Comparison of ENCODE assay signal across 45 mouse cellular contexts in the genomic region with DNA sequence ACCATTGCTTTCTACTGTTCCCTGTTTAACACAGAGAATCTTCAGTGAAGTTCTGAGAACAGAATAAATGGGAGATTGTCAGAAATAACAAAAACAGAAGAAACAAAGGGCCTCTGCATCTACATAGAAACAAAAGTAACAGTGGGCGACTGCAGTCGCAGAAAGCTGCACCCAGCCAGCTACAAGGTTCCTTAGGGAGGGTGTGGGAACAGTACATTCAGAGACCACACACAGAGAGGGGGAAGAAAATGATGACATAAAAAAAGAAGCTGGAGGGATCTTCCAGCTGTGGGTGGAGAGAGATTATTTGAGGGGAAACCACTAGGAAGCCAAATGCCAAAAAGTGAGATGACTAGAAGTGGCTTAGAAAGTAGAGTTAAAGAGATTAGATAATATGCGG. TPM values are rescaled to one million over a fixed set of nuclear protein-coding genes. Genes with fewer than 3 reads are reported as not detected.
DNase-seq lines count a peak whose midpoint lies in the region; TF ChIP-seq lines count a peak whose summit lies in the region.
"Had no signal": no experiment of that assay in that cellular context is flagged by ENCODE, and none has a peak within 500 bp of the region (broad histone marks: within the 10 kb centered on the region; RNA-seq: fewer than 3 reads in every experiment).

No protein-coding gene starts in this region.

- no peak overlapping the region for H3K9ac ChIP-seq in heart, adult 2 months (ENCODE audit: low read depth, low read length)
- H3K9ac ChIP-seq: embryonic facial prominence, embryonic 15.5 days; forebrain, embryonic 12.5 days; forebrain, postnatal 0 days; heart, embryonic 13.5 days; hindbrain, embryonic 15.5 days; kidney, embryonic 15.5 days; limb, embryonic 13.5 days; neural tube, embryonic 15.5 days had no signal

- H3K27me3 ChIP-seq in heart, adult 2 months (ENCODE audit: control insufficient read depth, insufficient read depth, low read length), result no peaks in the 10 kb centered on the region; the same call in 1 of the 2 replicates
- H3K27me3 ChIP-seq: embryonic facial prominence, embryonic 15.5 days; forebrain, embryonic 12.5 days; heart, embryonic 13.5 days; hindbrain, embryonic 15.5 days; kidney, embryonic 15.5 days; limb, embryonic 13.5 days; megakaryocyte, embryonic 14.5 days; neural tube, embryonic 15.5 days; Patski had no signal

- no peak overlapping the region for H3K4me3 ChIP-seq in heart, adult 2 months
- H3K4me3 ChIP-seq: embryonic facial prominence, embryonic 15.5 days; forebrain, embryonic 12.5 days; gastrocnemius, adult 2 months; heart, embryonic 13.5 days; hindbrain, embryonic 10.5 days; hindbrain, embryonic 15.5 days; kidney, embryonic 15.5 days; layer of hippocampus, adult 2 months; limb, embryonic 13.5 days; megakaryocyte, embryonic 14.5 days; neural tube, embryonic 15.5 days had no signal

- no peak for TF ChIP-seq EP300 in heart, adult 2 months (IDR thresholded peaks at IDR 0.05; ENCODE audit: insufficient read depth, low read depth, low read length)

- TF ChIP-seq CTCF in heart, adult 2 months (IDR thresholded peaks at IDR 0.05), result no peak

- DNase-seq in left cerebral cortex, postnatal 14 days (ENCODE audit: low spot score in 2 of 2), result peak; percentile 7 to 35
- DNase-seq in left cerebral cortex, adult 9 months (ENCODE audit: low spot score in 2 of 2), result no peak
- peak; percentile 13 to 18 for DNase-seq in right cerebral cortex, adult 2 months (ENCODE audit: low spot score in 2 of 2)
- DNase-seq in right cerebral cortex, postnatal 14 days, result no peak
- DNase-seq in R1 (ENCODE audit: low read depth, low spot score), result peak; percentile 52
- DNase-seq in ovary, adult 18-20 months (ENCODE audit: low spot score), result no peak
- DNase-seq in heart, adult 2 months, result no peak
- DNase-seq: adrenal gland, postnatal 25 days; B cell, adult 2 months; cerebellum, adult 18-20 months; forebrain, postnatal 0 days; gastrocnemius, adult 2 months; gastrocnemius, postnatal 36 days; heart, postnatal 14 days; kidney, adult 11 months; kidney, postnatal 36 days; layer of hippocampus, postnatal 36 days; lung, postnatal 4 days; midbrain, embryonic 14.5 days; thymus, adult 18-20 months; thymus, postnatal 25 days had no signal

- no peak for TF ChIP-seq POLR2A in heart, adult 2 months (IDR thresholded peaks at IDR 0.05; ENCODE audit: insufficient read depth, low read depth, low read length)

- H3K36me3 ChIP-seq in heart, adult 2 months (ENCODE audit: control insufficient read depth, insufficient read depth, low read length), result no peaks in the 10 kb centered on the region
- H3K36me3 ChIP-seq: embryonic facial prominence, embryonic 15.5 days; forebrain, embryonic 12.5 days; heart, embryonic 13.5 days; hindbrain, embryonic 10.5 days; hindbrain, embryonic 15.5 days; kidney, embryonic 15.5 days; limb, embryonic 13.5 days; neural tube, embryonic 15.5 days had no signal

- intact Hi-C loops in left cerebral cortex, postnatal 14 days (cut with DNase I), result no loop called here
- intact Hi-C loops in heart, adult 2 months (cut with DNase I), result no loop called here

- no peaks in the 10 kb centered on the region for H3K79me2 ChIP-seq in heart, adult 2 months (replicated peaks; ENCODE audit: control insufficient read depth, insufficient read depth, low read length)

- H3K27ac ChIP-seq in heart, adult 2 months, result no peak overlapping the region
- H3K27ac ChIP-seq: embryonic facial prominence, embryonic 15.5 days; forebrain, embryonic 12.5 days; gastrocnemius, adult 2 months; heart, embryonic 13.5 days; hindbrain, embryonic 10.5 days; hindbrain, embryonic 15.5 days; kidney, embryonic 15.5 days; layer of hippocampus, adult 2 months; limb, embryonic 13.5 days; neural tube, embryonic 15.5 days had no signal

- no peaks in the 10 kb centered on the region for H3K4me1 ChIP-seq in heart, adult 2 months (ENCODE audit: control insufficient read depth, insufficient read depth, low read length)
- H3K4me1 ChIP-seq: embryonic facial prominence, embryonic 15.5 days; forebrain, embryonic 12.5 days; heart, embryonic 13.5 days; hindbrain, embryonic 15.5 days; kidney, embryonic 15.5 days; limb, embryonic 13.5 days; megakaryocyte, embryonic 14.5 days; neural tube, embryonic 15.5 days had no signal

- WGBS in heart, adult 2 months, result 54% methylated on average over 3 of the region's 3 CpGs

RNA-seq across cellular contexts. Expression of a gene that starts 20.6 kb away (rescaled TPM):
- not detected for total RNA-seq in left cerebral cortex, postnatal 14 days (2021)
- not detected for total RNA-seq in heart, adult 2 months (2021)
- not detected in 2 replicates for polyA plus RNA-seq in heart, adult 2 months (2012; rRNA removed)
- total RNA-seq: adrenal gland, adult 18-20 months; adrenal gland, postnatal 25 days; common myeloid progenitor, adult 5-6 weeks; forebrain, postnatal 0 days; gastrocnemius, adult 2 months; gastrocnemius, postnatal 36 days; heart, adult 8-10 months; heart, postnatal 14 days; layer of hippocampus, adult 2 months; layer of hippocampus, postnatal 36 days; left cerebral cortex, postnatal 36 days; MEL; monocyte, adult 5-6 weeks had no signal
- polyA plus RNA-seq: brain, embryonic 14.5 days; embryonic facial prominence, embryonic 15.5 days; forebrain, embryonic 12.5 days; forebrain, postnatal 0 days; heart, embryonic 13.5 days; hindbrain, embryonic 10.5 days; hindbrain, embryonic 15.5 days; inflammation-experienced regulatory T-cells, adult 6 months; kidney, embryonic 15.5 days; limb, embryonic 13.5 days; liver, embryonic 11.5 days; liver, embryonic 16.5 days; lung, embryonic 16.5 days; midbrain, embryonic 14.5 days; neural tube, embryonic 15.5 days; Patski; small intestine, adult 2 months; stomach, embryonic 14.5 days had no signal

Comparison
In these comparisons a context has a peak if more than half of its experiments do, and no peak if none do; other contexts are left out.
1. DNase-seq: peak in left cerebral cortex, postnatal 14 days (2 of 2), right cerebral cortex, adult 2 months (2 of 2) and R1 (single experiment); none in left cerebral cortex, adult 9 months (0 of 2), right cerebral cortex, postnatal 14 days (single experiment), ovary, adult 18-20 months (single experiment) and heart, adult 2 months (0 of 2).